Mouse (Mus musculus): ENCODE measurements around the gene 1700061G19Rik.

Gene 1700061G19Rik

GRCm38 (mm10) chr17:56917166-56917565, 41.9 kb downstream of the 1700061G19Rik start:
- DNase-seq (ENCODE audit: extremely low read depth, low read depth, low spot score): no peak

GRCm38 (mm10) chr17:56919725-56920124, 44.4 kb downstream of the 1700061G19Rik start:
- DNase-seq (ENCODE audit: extremely low read depth, low read depth, low spot score): no peak

GRCm38 (mm10) chr17:56925998-56926397, 50.7 kb downstream of the 1700061G19Rik start:
- DNase-seq (ENCODE audit: extremely low read depth, low read depth, low spot score): no peak

GRCm38 (mm10) chr17:56929101-56929500, 53.8 kb downstream of the 1700061G19Rik start:
- no peak for DNase-seq (ENCODE audit: extremely low read depth, low read depth, low spot score)

- no peak for DNase-seq (ENCODE audit: extremely low read depth, low read depth, low spot score)
Measured at GRCm38 (mm10) chr17:56929530-56929929, 54.3 kb downstream of the 1700061G19Rik start.

GRCm38 (mm10) chr17:56930026-56930425, 54.7 kb downstream of the 1700061G19Rik start:
- DNase-seq (ENCODE audit: extremely low read depth, low read depth, low spot score): no peak

- DNase-seq (ENCODE audit: extremely low read depth, low read depth, low spot score): no peak
Measured at GRCm38 (mm10) chr17:56933395-56933794, 58.1 kb downstream of the 1700061G19Rik start.

GRCm38 (mm10) chr17:56934545-56935330, 59.5 kb downstream of the 1700061G19Rik start:
- DNase-seq (ENCODE audit: extremely low read depth, low read depth, low spot score): no peak

GRCm38 (mm10) chr17:56935363-56936131, 60.3 kb downstream of the 1700061G19Rik start, which contains the start of gene Mllt1:
Mllt1 (minus strand) TSS chr17:56935415.
- DNase-seq (ENCODE audit: extremely low read depth, low read depth, low spot score): peak; percentile 45

- DNase-seq (ENCODE audit: extremely low read depth, low read depth, low spot score): no peak
Measured at GRCm38 (mm10) chr17:56936731-56937130, 61.5 kb downstream of the 1700061G19Rik start.
